Mouse (Mus musculus): ENCODE measurements around the gene Ndufa4l2. TPM values are rescaled to one million over a fixed set of nuclear protein-coding genes. Genes with fewer than 3 reads are reported as not detected.

The Ndufa4l2 gene
- polyA plus RNA-seq, 1 experiment from 2014 or later: 149 TPM

GRCm38 (mm10) chr10:127509051-127509836, 5.5 kb upstream of the Ndufa4l2 start:
- H3K27ac ChIP-seq (ENCODE audit: low read length): no peak overlapping the region
- peaks cover 18% of the 10 kb centered on the region for H3K4me1 ChIP-seq (ENCODE audit: insufficient read depth, low read depth, low read length)
- H3K27me3 ChIP-seq (replicated peaks; ENCODE audit: insufficient read depth, low read length): peaks cover 27% of the 10 kb centered on the region; the same call in 1 of the 2 replicates
- no peaks in the 10 kb centered on the region for H3K36me3 ChIP-seq (ENCODE audit: insufficient read depth, low read length)
- TF ChIP-seq EP300 (IDR thresholded peaks at IDR 0.05) (no peak), CTCF (IDR thresholded peaks at IDR 0.05) (peak; percentile 91)
- ATAC-seq: peak; percentile 66
- 1% methylated on average over 32 of the region's 35 CpGs for WGBS
- no peaks in the 10 kb centered on the region for H3K9me3 ChIP-seq (ENCODE audit: low read length)
- peak; percentile 86 for DNase-seq (ENCODE audit: low spot score)
- H3K4me2 ChIP-seq (replicated peaks; ENCODE audit: low read depth, low read length): peak overlapping the region; percentile 56
- H3K9ac ChIP-seq (replicated peaks; ENCODE audit: low read depth): no peak overlapping the region
- peak overlapping the region; percentile 26; the same call in 1 of the 2 replicates for H3K4me3 ChIP-seq (ENCODE audit: low read depth, low read length)

GRCm38 (mm10) chr10:127509837-127510701, 4.7 kb upstream of the Ndufa4l2 start:
- 24% methylated on average over 17 of the region's 17 CpGs for WGBS
- Histone ChIP-seq H3K9ac (replicated peaks; ENCODE audit: low read depth) (no peak overlapping the region), H3K36me3 (ENCODE audit: insufficient read depth, low read length) (no peaks in the 10 kb centered on the region), H3K4me3 (ENCODE audit: low read depth, low read length) (no peak overlapping the region), H3K9me3 (ENCODE audit: low read length) (no peaks in the 10 kb centered on the region), H3K4me1 (ENCODE audit: insufficient read depth, low read depth, low read length) (peaks cover 24% of the 10 kb centered on the region), H3K27ac (ENCODE audit: low read length) (no peak overlapping the region), H3K27me3 (replicated peaks; ENCODE audit: insufficient read depth, low read length) (peaks cover 27% of the 10 kb centered on the region; the same call in 1 of the 2 replicates), H3K4me2 (replicated peaks; ENCODE audit: low read depth, low read length) (no peak overlapping the region)
- no peak for DNase-seq (ENCODE audit: low spot score)
- TF ChIP-seq EP300 (IDR thresholded peaks at IDR 0.05) (no peak), CTCF (IDR thresholded peaks at IDR 0.05) (no peak)
- ATAC-seq: no peak

GRCm38 (mm10) chr10:127510895-127511617, 3.7 kb upstream of the Ndufa4l2 start:
- no peak for DNase-seq (ENCODE audit: low spot score)
- Histone ChIP-seq H3K27me3 (replicated peaks; ENCODE audit: insufficient read depth, low read length) (peaks cover 27% of the 10 kb centered on the region; the same call in 1 of the 2 replicates), H3K27ac (ENCODE audit: low read length) (no peak overlapping the region), H3K4me1 (ENCODE audit: insufficient read depth, low read depth, low read length) (peaks cover 24% of the 10 kb centered on the region), H3K9me3 (ENCODE audit: low read length) (no peaks in the 10 kb centered on the region), H3K36me3 (ENCODE audit: insufficient read depth, low read length) (no peaks in the 10 kb centered on the region), H3K9ac (replicated peaks; ENCODE audit: low read depth) (no peak overlapping the region), H3K4me2 (replicated peaks; ENCODE audit: low read depth, low read length) (peak overlapping the region; percentile 91), H3K4me3 (ENCODE audit: low read depth, low read length) (no peak overlapping the region)
- TF ChIP-seq CTCF (IDR thresholded peaks at IDR 0.05): no peak
- ATAC-seq: no peak
- WGBS: 24% methylated on average over 11 of the region's 11 CpGs

GRCm38 (mm10) chr10:127511634-127512306, 3.0 kb upstream of the Ndufa4l2 start:
- no peak for TF ChIP-seq EP300 (IDR thresholded peaks at IDR 0.05)
- peak; percentile 50; the same call in 1 of the 2 replicates for TF ChIP-seq CTCF (IDR thresholded peaks at IDR 0.05)
- Histone ChIP-seq H3K9me3 (ENCODE audit: low read length) (no peaks in the 10 kb centered on the region), H3K4me3 (ENCODE audit: low read depth, low read length) (peak overlapping the region; percentile 44), H3K4me2 (replicated peaks; ENCODE audit: low read depth, low read length) (peak overlapping the region; percentile 91), H3K4me1 (ENCODE audit: insufficient read depth, low read depth, low read length) (peaks cover 24% of the 10 kb centered on the region), H3K27me3 (replicated peaks; ENCODE audit: insufficient read depth, low read length) (peaks cover 27% of the 10 kb centered on the region; the same call in 1 of the 2 replicates), H3K27ac (ENCODE audit: low read length) (no peak overlapping the region), H3K36me3 (ENCODE audit: insufficient read depth, low read length) (no peaks in the 10 kb centered on the region), H3K9ac (replicated peaks; ENCODE audit: low read depth) (0 out of 2 replicates have a peak overlapping the region, but pooled peaks have one; percentile 12)
- peak; percentile 36 for DNase-seq (ENCODE audit: low spot score)
- 5% methylated on average over 40 of the region's 46 CpGs for WGBS
- ATAC-seq: no peak

- peaks cover 27% of the 10 kb centered on the region for H3K4me1 ChIP-seq (ENCODE audit: insufficient read depth, low read depth, low read length)
- H3K27me3 ChIP-seq (replicated peaks; ENCODE audit: insufficient read depth, low read length): peaks cover 27% of the 10 kb centered on the region; the same call in 1 of the 2 replicates
- H3K36me3 ChIP-seq (ENCODE audit: insufficient read depth, low read length): no peaks in the 10 kb centered on the region
- no peak for DNase-seq (ENCODE audit: low spot score)
- 6% methylated on average over 7 of the region's 7 CpGs for WGBS
- peak overlapping the region; percentile 91 for H3K4me2 ChIP-seq (replicated peaks; ENCODE audit: low read depth, low read length)
- peak overlapping the region; percentile 44 for H3K4me3 ChIP-seq (ENCODE audit: low read depth, low read length)
- no peaks in the 10 kb centered on the region for H3K9me3 ChIP-seq (ENCODE audit: low read length)
- TF ChIP-seq EP300 (IDR thresholded peaks at IDR 0.05) (no peak), CTCF (IDR thresholded peaks at IDR 0.05) (no peak; the same call in 1 of the 2 replicates)
- no peak for ATAC-seq
- 0 out of 2 replicates have a peak overlapping the region, but pooled peaks have one; percentile 12 for H3K9ac ChIP-seq (replicated peaks; ENCODE audit: low read depth)
- no peak overlapping the region for H3K27ac ChIP-seq (ENCODE audit: low read length)
Measured at GRCm38 (mm10) chr10:127512307-127512666, 2.5 kb upstream of the Ndufa4l2 start.
